Mouse (Mus musculus) liver, embryonic 11.5 days (tissue): ENCODE measurements around the gene Rsl24d1. TPM values are rescaled to one million over a fixed set of nuclear protein-coding genes. Genes with fewer than 3 reads are reported as not detected.

Source experiments
- ATAC-seq: fragments of 200-750 bp; cut with Nextera tagmentation; replicated peaks from 2 replicates; pipeline ENCODE4 v1.8.0; 2017; ENCODE audit warnings: moderate number of reproducible peaks, mild to moderate bottlenecking, moderate TSS enrichment, moderate library complexity; ENCODE audit not compliant: low FRiP score
- DNase-seq: peaks from one replicate; pipeline ENCODE4 v3.0.0-alpha.2; 2017; ENCODE audit warnings: low spot score
- H3K27ac ChIP-seq: fragments of 300-500 bp; sonication (generic); 2 replicates; pipeline ENCODE4 v1.5.1; 2014; ENCODE audit warnings: mild to moderate bottlenecking, low read depth, low read length, control low read depth
- H3K27me3 ChIP-seq: fragments of 300-500 bp; sonication (generic); replicated peaks from 2 replicates; pipeline ENCODE4 v1.6.1; 2014; ENCODE audit warnings: low read length, mixed read lengths; ENCODE audit not compliant: control insufficient read depth, insufficient read depth
- H3K36me3 ChIP-seq: fragments of 300-500 bp; sonication (generic); 2 replicates; pipeline ENCODE4 v1.6.1; 2014; ENCODE audit warnings: mild to moderate bottlenecking, low read length, moderate library complexity, mixed read lengths; ENCODE audit not compliant: control insufficient read depth, insufficient read depth
- H3K4me1 ChIP-seq: fragments of 300-500 bp; sonication (generic); replicated peaks from 2 replicates; pipeline ENCODE4 v1.6.1; 2014; ENCODE audit warnings: low read length, mixed read lengths; ENCODE audit not compliant: control insufficient read depth, insufficient read depth
- H3K4me2 ChIP-seq: fragments of 300-500 bp; sonication (generic); 2 replicates; pipeline ENCODE4 v1.6.1; 2014; ENCODE audit warnings: mild to moderate bottlenecking, control low read depth, moderate library complexity
- H3K4me3 ChIP-seq: fragments of 300-500 bp; sonication (generic); 2 replicates; pipeline ENCODE4 v1.5.1; 2014; ENCODE audit warnings: low read depth, low read length, control low read depth
- H3K9ac ChIP-seq: fragments of 300-500 bp; sonication (generic); 2 replicates; pipeline ENCODE4 v1.6.1; 2014; ENCODE audit warnings: low read depth, low read length, control low read depth
- H3K9me3 ChIP-seq: fragments of 300-500 bp; sonication (generic); 2 replicates; pipeline ENCODE4 v1.6.1; 2016; ENCODE audit warnings: low read length, inconsistent platforms, mixed read lengths; ENCODE audit not compliant: control insufficient read depth
- WGBS: fragments of 180-500 bp; shearing (Covaris S2); extraction: QIAGEN DNeasy Blood & Tissue Kit; methylation state at CpG from one replicate; pipeline ENCODE4 v1.1.7; 2014; 5-methylcytosine and 5-hydroxymethylcytosine counted together
- polyA plus RNA-seq: library from polyadenylated mRNA; unstranded; fragments of >200 nt; fragmentation: Nextera tagmentation; extraction: Ambion mirVana; gene quantifications from 2 replicates; pipeline ENCODE4 v1.2.1, GENCODE M21; 2014

Rsl24d1 gene
- polyA plus RNA-seq, 1 experiment from 2014 or later, result 156 TPM

DNA sequence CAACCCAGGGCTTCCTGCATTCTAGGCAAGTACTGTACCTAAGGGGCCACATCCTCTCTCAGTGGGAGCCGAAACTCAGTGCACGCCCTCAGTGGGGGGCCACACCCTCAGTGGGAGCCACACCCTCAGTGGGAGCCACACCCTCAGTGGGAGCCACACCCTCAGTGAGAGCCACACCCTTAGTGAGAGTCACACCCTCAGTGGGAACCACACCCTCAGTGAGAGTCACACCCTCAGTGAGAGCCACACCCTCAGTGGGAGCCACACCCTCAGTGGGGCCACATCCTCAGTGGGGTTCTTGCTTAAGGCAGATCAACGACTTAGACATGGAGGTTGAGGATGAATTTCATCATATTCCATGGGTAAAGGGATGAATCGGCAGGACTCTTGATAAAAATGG lies 44.7 kb downstream of the Rsl24d1 start:
- WGBS, result 71% methylated on average over 4 of the region's 4 CpGs
- ATAC-seq, result no peak
- DNase-seq, result no peak

DNA sequence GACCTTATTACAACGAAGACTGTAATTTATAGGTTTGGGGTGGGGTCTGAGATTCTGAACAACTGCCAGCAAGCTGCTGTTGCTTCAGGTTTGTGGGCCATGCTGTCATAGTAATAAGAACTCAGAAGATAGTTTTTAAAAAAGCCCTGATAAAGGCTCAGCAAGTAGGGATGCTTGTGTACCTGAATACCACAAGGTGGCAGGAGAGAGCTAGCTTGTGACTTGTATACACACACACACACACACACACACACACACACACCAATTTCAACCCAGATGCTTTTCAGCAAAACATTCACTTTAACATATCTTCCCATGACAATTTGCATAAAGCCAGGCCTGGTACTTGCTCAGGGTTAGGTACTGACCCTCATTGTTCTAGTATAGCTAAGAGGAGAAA lies 46.0 kb downstream of the Rsl24d1 start:
- DNase-seq (no peak), ATAC-seq (no peak)
- no peak overlapping the region for H3K27ac ChIP-seq
- H3K36me3 ChIP-seq, result no peaks in the 10 kb centered on the region
- H3K4me1 ChIP-seq, result no peaks in the 10 kb centered on the region
- no peak overlapping the region for H3K4me3 ChIP-seq
- WGBS, result 50% methylated on average over 1 of the region's 1 CpGs
- no peaks in the 10 kb centered on the region for H3K9me3 ChIP-seq
- no peak overlapping the region for H3K9ac ChIP-seq
- no peak overlapping the region for H3K4me2 ChIP-seq
- no peaks in the 10 kb centered on the region for H3K27me3 ChIP-seq

More for the DNA sequence above, 44.7 kb downstream of the Rsl24d1 start:
- no peak overlapping the region for H3K27ac ChIP-seq
- no peaks in the 10 kb centered on the region for H3K9me3 ChIP-seq
- H3K36me3 ChIP-seq, result no peaks in the 10 kb centered on the region
- H3K4me3 ChIP-seq, result no peak overlapping the region
- no peaks in the 10 kb centered on the region for H3K27me3 ChIP-seq
- no peak overlapping the region for H3K4me2 ChIP-seq
- H3K9ac ChIP-seq, result no peak overlapping the region
- no peaks in the 10 kb centered on the region for H3K4me1 ChIP-seq

- no peak overlapping the region for H3K9ac ChIP-seq
- no peak overlapping the region for H3K27ac ChIP-seq
- peak overlapping the region; percentile 57 for H3K4me2 ChIP-seq
- WGBS, result 18% methylated on average over 26 of the region's 26 CpGs
- H3K4me3 ChIP-seq, result 0 out of 2 replicates have a peak overlapping the region, but pooled peaks have one; percentile 23
- ATAC-seq, result 0 out of 2 replicates have a peak, but pooled peaks have one; percentile 43
- no peaks in the 10 kb centered on the region for H3K36me3 ChIP-seq
- no peaks in the 10 kb centered on the region for H3K9me3 ChIP-seq
- no peaks in the 10 kb centered on the region for H3K4me1 ChIP-seq
- no peaks in the 10 kb centered on the region for H3K27me3 ChIP-seq
- DNase-seq, result peak; percentile 65
Measured at GRCm38 (mm10) chr9:73162571-73163333, 49.5 kb downstream of the Rsl24d1 start.

DNA sequence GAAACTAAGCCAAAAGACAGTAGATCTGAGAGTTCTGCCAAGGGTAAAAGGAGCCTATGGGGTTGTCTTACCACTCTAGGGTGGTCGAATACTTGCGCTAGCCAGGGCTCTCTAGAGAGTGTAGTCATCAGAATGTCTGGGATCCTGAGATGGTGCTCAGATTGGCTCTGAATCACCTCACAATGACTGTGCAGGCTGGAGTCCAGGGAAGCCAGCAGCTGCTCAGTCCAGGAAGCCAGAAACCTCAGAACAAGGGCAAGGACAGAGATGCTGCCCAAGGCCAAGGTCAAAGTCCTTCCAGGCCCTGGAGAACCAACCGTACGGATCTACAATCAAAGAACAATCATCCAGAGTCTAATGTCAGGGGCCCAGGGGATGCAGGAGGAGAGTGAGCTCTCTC lies 52.4 kb downstream of the Rsl24d1 start:
- Histone ChIP-seq H3K27ac (no peak overlapping the region), H3K4me2 (no peak overlapping the region), H3K9ac (no peak overlapping the region), H3K27me3 (no peaks in the 10 kb centered on the region), H3K9me3 (0 out of 2 replicates have a peak, but pooled peaks cover 3% of the 10 kb centered on the region), H3K36me3 (no peaks in the 10 kb centered on the region), H3K4me1 (no peaks in the 10 kb centered on the region), H3K4me3 (no peak overlapping the region)
- no peak for DNase-seq
- WGBS, result 80% methylated on average over 4 of the region's 4 CpGs
- no peak for ATAC-seq

Other genes starting within 250 kb of the Rsl24d1 start
- 1.7 and 1.8 TPM in 2 replicates for gene Pygo1, start 187.8 kb upstream of the Rsl24d1 start, polyA plus RNA-seq
- gene Dyx1c1, start 154.6 kb upstream of the Rsl24d1 start, polyA plus RNA-seq, result 0.70 and 0.77 TPM in 2 replicates
- not detected in 2 replicates for gene Gm44503, start 154.6 kb upstream of the Rsl24d1 start, polyA plus RNA-seq
- gene Ccpg1os, start 128.0 kb upstream of the Rsl24d1 start, polyA plus RNA-seq, result 6.9 and 7.3 TPM in 2 replicates
- 14.8 and 18.9 TPM in 2 replicates for gene Ccpg1, start 128.0 kb upstream of the Rsl24d1 start, polyA plus RNA-seq
- 17.1 and 21.0 TPM in 2 replicates for gene Pigb, start 73.0 kb upstream of the Rsl24d1 start, polyA plus RNA-seq
- 3.0 and 3.5 TPM in 2 replicates for gene Rab27a, start 68.6 kb upstream of the Rsl24d1 start, polyA plus RNA-seq
- not detected in 2 replicates for gene Khdc3, start 11.6 kb upstream of the Rsl24d1 start, polyA plus RNA-seq
- gene Gm20509, start 11.0 kb upstream of the Rsl24d1 start, polyA plus RNA-seq, result not detected in 2 replicates